Mouse (Mus musculus) heart, postnatal 25 days (tissue): ENCODE data around the gene Iqschfp. TPM values are rescaled to one million over a fixed set of nuclear protein-coding genes. Genes with fewer than 3 reads are reported as not detected.

Experiments
- DNase-seq: peaks from one replicate; pipeline ENCODE4 v3.0.0; 2022; ENCODE audit warnings: low spot score
- intact Hi-C: fragments of 180-260 bp; cut with DNase I; formaldehyde crosslinking; loops from one replicate; pipeline ENCODE4 v1.15.1; 2025
- total RNA-seq, 2 experiments: library from RNA; stranded (reverse); gene quantifications; 2 replicates each; pipeline ENCODE4 v1.2.3; 2021

The Iqschfp gene
- total RNA-seq, 2 experiments from 2014 or later, result 0.28 TPM; not detected in 1

DNA sequence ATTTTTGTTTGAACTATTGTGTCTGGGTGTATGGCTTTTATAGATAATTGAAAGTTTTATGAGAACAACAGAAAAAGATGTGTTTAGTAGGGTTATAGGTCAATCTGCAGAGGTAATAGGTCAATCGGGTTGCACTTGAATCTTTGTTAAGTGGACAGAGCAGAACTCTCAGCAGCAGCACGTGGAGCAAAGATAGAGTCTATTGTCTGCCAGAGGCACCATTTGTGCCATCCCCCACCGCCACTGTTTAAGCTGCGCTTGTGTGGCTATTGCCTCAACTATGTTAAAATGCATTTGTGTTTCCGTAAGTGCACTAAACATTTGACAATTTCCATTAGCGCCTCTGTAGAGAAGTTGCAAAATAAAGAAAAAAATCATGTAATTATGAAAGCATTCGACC, 508.1 kb downstream of the Iqschfp start:
- no peak for DNase-seq
- intact Hi-C loops, result no loop called here

DNA sequence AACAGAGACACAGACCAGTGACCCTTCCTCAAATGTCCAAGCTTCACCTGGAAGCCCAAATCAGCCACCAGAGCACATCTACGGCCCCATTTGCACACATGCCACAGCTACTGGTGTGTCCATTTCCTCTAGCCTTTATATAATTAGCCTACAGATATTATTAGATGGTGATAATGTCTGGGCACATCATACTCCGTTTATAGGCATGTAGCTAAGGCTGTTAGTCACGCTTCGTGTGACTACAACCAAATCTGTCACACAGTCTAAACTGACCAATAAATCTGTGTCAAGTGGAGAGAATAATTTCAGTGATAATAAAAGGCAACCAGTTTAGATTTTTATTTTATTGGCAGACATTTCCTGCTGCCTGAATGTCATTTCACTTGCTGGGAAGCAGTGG, 511.3 kb downstream of the Iqschfp start:
- intact Hi-C loops, result no loop called here
- DNase-seq, result no peak

DNA sequence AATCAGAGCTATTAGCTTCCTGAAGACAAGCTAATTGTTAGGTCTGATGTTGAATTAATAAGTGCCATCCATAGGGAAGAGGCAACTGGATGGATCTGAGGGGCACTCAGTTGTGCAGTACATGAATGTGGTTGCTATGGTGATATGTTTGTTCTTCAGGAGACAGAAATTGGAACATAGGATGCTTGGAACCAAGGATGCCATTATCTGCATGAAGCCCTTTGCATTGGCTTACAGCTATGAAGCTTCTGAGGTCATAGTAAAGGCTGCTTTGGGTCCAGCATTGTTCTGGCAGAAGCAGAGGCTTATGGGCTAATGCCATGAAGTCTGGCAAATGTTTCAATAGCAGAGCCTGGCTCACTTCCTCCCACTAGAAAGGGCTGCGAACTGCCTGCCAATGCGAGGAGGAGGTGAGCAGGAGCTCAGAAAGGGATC, 511.8 kb downstream of the Iqschfp start:
- DNase-seq, result no peak
- intact Hi-C loops, result no loop called here

DNA sequence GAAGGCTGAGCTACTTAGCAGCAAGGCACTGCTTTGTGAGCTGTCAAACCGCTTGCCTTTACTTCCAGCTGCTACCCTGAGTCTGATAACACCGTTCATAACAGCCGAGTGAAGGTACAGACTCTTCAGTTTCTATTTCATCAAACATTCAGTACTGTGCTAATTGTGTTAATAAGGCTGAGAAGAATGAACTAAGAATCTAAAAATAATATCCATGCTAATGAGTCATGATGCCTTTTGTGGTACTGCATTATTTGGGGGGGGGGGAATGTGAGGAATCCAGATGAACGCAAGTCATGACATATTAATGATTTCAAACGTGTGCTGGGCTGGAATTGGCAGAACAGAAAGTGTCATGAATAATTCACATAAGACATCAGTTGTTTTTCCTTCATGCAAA, 513.7 kb downstream of the Iqschfp start:
- DNase-seq, result no peak
- intact Hi-C loops, result no loop called here

DNA sequence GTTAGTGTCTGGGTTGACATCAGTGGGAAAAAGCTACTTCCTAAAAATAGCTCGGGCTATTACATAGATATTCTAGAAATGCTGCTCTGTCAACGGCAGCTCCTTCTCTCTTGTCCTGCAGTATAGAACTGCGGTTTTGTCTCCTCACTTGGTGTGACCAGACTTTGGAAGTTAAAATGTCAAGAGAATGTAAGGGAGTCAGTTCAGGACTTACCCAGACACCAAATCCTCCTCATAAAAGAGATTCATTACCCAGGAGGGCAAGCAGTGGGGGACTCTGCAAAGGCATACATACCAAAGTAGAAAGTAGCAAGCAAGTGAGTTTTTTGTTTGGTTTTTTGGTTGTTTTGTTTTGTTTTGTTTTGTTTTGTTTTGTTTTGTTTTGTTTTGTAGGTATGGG, 520.2 kb downstream of the Iqschfp start:
- no peak for DNase-seq
- intact Hi-C loops, result no loop called here

DNA sequence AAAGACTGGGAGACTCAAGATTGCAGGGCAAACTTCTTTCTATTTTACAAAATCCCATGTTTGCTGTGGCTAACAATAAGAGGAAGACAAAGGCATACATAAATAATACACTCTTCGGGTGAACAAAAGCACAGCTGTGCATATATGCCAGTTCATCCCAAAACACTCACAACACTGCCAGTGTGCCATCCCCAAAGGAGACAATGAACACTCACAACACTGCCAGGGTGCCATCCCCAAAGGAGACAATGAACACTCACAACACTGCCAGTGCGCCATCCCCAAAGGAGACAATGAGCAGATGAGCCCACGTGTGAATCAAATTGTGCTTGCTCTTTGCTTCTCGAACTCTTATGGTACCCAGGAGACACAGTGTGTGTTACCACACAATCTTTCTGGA, 527.8 kb downstream of the Iqschfp start:
- intact Hi-C loops, result no loop called here

DNA sequence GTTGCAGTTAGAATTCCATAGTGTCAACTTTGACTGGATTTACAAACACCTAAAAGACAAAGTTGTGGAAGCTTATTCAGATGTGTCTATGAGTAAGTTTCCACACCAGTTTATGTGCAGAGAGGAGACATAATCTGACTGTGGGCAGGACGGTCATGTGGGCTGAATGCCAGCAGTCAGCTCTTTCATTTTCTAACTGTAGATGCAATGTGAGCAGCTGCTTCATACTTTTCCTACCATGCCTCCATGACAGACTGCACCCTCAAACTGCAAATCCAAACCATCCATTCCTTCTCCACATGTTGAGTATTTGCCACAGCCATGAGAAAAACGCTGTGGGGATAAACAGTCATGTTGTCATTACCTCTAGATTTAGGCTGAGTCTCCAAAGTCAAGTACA, 528.9 kb downstream of the Iqschfp start:
- no peak for DNase-seq
- intact Hi-C loops, result no loop called here

More for the DNA sequence above, 527.8 kb downstream of the Iqschfp start:
- DNase-seq, result no peak

DNA sequence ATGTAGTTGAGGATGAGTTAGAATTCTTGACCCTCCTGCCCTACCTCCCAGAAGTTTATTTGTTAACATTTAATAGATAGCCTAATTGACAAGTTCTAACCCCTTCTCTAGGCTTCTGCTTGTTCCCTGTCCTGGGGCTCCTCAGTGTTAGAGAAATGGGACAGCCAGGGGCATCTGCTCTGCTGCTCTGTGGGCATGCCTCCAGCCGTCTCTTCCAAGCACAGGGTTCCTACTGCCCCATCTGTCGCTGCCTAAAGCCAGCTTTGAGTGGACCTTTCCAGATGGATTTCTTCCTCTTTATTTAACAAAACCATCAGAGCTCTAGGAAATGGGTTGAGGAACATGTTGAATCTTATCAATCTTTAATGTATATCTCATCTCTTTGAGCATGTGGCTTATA, 529.8 kb downstream of the Iqschfp start:
- DNase-seq, result no peak
- intact Hi-C loops, result no loop called here

DNA sequence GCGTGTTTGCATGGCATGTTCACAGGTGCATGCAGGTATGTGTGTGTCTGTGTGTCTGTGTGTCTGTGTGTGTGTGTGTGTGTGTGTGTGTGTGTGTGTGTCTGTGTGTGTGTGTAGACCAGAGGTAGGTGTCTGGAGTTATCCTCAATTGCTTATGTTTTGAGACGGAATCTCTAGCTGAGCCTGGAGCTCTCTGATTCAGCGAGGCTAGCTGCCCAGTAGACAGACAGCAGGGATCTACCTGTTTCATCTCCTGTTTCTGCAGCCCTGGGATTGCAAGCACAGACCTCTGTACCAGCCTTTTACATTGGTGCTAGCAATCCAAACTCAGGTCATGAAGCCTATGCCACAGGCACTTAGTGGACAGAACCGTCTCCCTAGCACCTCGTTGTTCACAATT, 536.0 kb downstream of the Iqschfp start:
- intact Hi-C loops, result no loop called here
- no peak for DNase-seq

DNA sequence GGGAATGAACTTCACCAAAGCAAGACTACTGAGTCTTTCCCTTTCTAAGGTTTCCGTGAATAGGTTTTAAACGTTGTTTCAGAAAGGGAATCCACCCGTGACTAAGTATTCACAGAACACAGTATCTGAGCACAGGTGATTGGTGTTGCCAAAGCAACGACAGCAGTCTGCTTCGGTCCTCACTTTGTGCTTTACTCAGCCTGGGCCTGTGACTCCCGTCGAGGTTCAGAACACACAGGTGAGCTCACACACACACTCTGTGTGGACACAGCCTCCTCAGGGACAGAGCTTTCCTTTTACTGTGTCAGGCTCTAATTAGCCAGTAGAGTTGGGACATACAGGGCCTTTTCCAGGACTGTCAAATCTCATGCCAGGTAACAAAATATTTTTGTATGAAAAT, 542.4 kb downstream of the Iqschfp start:
- DNase-seq, result no peak
- intact Hi-C loops, result no loop called here

DNA sequence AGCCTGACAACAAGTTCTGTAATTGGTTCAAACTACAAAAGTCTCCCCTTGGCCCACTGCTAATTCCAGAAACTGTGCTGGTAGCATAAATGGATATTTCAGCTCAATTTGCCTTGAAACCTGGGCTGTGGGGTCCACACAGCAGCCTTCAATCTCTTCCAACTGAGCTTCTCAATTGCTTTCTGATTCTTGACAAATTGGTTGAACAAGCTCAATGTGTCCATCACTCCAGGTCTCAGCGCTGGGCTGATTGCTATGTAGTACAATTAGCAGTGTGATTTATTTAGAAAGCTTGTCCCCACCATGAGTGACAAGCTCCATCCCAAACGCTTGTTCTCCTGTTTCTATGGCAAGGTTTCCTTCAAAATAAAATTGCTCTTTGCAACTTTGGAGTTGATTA, 542.9 kb downstream of the Iqschfp start:
- intact Hi-C loops, result no loop called here
- DNase-seq, result no peak

DNA sequence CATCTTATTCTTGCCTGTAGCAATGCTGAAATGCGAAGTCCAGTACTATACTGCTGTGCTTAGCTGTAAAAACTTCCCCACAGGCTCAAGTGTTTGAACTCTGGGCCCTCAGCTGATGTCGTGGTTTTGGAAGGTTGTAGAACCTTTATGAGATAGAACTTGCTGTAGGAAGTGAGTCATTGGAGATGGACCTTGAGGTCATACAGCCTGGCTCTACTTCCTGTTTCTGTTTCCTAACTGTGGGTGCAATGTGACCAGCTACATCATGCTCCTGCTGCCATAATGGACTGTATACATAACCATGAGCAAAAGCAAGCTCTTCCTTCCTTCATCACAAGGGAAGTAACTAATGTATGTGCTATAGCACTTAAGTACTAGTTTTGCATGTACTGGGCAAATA, 556.4 kb downstream of the Iqschfp start:
- DNase-seq, result no peak
- intact Hi-C loops, result no loop called here

DNA sequence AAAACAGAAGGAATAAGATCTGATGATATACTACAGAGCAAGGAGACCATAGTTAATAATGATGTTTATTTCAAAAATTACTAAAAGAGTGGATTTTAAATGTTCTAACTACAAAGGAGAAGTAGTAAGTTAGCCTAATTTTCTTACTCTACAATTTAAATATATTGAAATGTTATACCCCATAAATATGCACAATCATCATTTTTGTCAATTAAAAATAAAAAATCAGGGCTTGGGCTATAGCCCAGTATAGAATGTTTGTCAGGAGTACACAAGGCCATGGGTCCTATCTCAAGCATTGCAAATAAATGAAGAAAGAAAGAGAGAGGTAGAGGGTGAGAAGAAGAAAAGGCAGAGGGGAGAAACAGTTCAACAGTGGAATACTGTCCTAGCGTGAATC, 559.6 kb downstream of the Iqschfp start:
- DNase-seq, result no peak
- intact Hi-C loops, result no loop called here

DNA sequence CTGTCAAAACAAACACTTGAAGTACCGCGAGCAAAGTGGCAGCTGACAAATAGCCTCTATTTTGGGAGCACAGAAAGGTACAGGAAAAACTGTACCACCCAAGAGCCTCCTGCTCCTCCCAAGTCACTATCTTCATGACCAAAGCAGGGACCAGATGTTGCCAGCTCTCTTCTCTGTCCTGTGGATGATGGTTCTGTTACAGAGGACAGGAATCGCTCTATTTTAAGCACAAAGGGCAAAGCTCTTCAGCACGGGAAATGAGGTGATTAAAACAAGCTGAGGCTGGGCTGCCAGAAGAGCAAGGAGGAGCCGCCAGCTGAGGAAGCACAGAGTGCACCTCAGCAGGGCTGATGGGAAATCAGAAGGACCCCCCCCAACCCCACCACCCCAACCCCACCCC, 561.2 kb downstream of the Iqschfp start:
- intact Hi-C loops, result no loop called here
- no peak for DNase-seq

DNA sequence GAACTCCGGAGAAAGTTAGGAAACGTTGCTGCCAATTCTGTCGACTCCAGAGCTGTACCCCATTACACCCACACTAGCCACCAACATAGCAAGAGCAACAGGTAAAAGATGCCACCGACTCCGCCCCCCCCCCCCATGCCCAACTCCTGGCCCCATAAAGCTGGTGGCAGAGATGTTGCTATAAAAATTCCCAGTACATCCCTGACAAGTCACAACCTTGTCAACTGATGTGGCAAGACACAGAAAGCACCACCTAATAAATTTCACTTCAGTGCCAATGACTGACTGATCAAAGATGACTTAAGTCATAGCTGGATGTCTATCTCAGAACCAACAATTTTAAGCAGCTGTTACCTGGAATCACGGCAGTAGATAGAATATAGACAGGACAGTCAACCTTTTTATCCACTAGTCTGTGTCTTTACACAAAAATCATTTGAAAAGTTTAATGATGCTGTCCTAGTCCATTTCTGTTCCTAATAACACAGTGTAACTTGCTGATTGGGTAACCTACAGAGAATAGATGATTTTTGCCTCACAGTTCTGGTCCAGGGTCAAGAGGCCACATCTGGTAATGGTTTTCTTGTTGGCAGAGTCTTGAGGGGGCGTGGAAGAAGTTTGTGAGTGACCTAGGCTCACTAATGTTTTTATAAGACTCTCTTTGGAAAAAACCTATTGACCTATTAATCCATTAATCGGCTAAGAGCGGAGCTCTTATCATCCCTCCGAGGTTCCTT, 561.9 kb downstream of the Iqschfp start:
- DNase-seq, result no peak
- intact Hi-C loops, result no loop called here

DNA sequence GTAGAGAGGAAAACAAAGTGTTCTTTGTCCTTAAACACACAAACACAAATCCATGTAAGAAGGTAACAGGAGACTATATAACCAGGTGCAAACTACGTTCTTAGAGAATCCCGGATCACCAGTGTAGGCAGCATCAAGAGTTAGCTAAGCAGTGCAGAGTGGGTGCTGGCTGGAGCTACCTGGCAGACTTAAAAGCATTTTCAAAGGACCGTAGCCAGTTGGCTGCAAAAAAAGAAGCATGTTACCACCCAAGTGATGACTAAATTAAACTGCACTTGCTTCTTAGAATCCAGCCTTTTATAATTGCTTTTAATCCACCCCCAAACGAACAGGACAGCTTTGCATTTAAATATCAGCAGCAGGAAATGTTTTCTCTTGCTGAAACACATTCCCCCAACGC, 574.6 kb downstream of the Iqschfp start:
- intact Hi-C loops, result no loop called here
- DNase-seq, result no peak

DNA sequence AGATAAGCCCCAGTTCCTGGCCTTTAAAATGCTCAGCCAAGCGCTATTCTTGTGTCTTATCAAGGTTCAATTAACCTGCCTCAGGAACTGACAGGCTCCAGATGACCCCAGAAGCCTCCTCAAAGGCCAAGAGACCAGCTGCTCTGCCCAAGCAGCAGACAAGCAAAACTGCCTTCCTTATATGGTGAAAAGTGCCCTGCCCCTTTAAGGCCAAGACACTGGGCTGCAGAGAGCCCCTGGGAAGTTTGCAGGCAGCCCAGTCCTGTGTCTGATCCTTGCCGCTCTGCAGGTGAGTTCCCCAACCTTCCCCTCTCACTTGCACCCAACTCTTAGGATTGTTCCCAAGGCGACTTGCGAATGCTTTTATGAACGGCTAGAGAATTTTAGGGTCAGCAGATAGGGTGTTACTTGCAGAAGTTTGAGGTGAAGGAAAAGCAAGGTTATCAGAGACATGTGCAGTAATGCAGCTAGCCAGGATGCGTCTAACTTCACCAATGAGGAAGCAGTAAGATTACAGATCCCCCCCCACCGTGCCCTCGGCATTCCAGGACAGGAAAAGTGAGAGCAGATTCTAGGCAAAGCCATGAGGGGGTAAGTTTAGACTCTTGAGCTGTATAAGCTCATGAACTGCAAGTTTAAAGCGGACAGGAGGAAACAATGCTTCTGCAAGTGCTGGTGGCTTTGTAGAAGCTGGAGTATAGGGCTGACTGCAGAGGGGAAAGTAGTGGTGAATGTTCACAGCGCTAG, 576.1 kb downstream of the Iqschfp start:
- intact Hi-C loops, result no loop called here
- no peak for DNase-seq

DNA sequence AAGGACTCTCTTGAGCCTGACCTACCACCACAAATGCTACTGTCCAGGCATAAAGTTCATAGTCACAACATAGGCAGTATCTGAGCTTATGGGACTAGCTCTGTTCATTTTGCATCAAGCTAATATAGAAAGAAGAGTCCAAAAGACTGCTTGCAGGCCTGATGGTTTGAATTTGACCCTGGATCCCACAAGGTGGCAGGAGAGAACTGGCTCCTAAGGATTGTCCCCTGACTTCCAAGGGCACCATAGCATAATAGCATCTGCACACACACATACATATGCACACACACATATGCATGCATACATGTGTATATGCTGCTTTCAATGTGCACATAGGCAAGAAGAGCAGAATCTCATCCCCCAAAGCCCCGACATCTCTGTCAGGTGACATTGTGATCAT, 577.6 kb downstream of the Iqschfp start:
- intact Hi-C loops, result loop anchor here (2.0 to 10.0 kb wide), 2 partner anchors 73 to 235 kb away; no protein-coding TSS in a partner anchor
- no peak for DNase-seq

DNA sequence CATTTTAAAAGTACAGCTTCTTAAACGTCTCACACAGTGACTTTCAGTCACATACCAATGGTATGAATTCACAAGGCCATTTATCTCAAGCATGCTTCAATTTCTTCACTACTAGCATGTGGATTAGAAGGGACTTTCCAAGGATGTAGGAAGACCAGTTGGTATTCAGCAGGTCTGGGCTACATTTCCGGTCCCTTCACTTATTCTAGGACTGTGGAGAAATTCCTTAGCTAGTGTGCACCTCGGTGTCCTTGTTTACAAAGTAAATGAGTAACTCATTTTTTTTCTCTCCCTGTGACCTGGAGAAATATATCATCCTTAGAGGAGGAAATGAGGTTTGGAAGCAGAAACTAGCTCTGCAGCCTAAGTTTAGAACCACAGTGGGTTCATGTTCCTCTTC, 578.0 kb downstream of the Iqschfp start:
- DNase-seq, result no peak
- intact Hi-C loops, result loop anchor here (2.0 to 10.0 kb wide), 2 partner anchors 73 to 235 kb away; no protein-coding TSS in a partner anchor

DNA sequence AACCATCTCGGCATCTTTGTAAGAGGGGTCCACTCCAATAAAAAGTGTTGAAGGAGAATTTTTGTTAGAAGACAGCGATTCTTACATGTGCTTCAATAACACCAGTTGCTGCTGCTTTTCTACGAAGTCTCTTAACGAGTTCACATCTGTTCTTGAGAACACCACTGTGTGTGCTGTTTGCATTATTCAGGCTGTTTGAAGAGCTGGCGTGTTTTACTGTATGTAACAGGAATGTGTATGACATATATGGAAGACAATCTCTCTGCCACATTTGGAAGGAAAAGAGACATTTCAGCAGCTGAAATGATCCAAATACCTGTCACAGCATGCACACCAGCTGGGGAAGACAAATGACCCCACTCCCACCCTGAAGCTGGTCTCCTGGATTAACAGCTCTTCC, 578.6 kb downstream of the Iqschfp start:
- intact Hi-C loops, result loop anchor here (2.0 to 10.0 kb wide), 2 partner anchors 72 to 234 kb away; no protein-coding TSS in a partner anchor
- no peak for DNase-seq

DNA sequence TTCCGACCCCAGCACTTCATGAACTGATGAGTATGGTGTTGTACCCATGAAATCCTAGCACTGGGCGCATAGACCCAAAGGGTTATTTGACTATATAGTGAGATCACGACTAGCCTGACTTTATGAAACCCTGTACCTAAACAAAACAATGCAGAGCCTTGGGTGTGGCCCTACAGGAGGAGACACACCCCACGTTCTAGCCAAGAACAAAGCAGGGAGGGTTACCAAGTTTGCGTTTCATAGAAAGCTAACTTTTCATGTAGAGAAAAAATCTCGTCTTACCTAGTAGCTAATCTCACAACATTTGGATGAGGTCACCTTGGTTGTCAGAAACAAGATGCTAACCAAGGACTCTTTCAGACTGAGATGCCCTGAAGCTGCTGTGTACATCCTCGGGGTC, 584.3 kb downstream of the Iqschfp start:
- intact Hi-C loops, result loop anchor here (10.0 kb wide), 1 partner anchor 228 kb away; no protein-coding TSS in a partner anchor
- no peak for DNase-seq
